15 mouse cellular contexts compared by ENCODE assay signal in the genomic region with DNA sequence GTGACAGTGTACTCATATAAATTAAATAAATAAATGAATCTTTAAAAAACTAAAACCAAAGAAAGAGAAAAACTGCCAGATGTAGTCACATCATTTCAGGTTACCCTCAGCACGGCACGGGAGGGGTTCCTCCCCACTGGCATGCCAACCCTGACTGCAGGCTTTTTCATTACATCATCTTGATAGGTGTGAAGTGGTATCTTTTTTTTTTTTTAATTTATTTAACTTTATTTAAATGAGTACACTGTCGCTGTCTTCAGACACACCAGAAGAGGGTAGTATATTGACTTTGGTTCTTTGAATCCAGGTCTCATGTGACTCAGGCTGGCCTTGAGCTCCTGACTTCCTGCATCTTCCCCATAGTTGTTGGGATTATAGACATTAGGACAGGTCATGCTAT. TPM values are rescaled to one million over a fixed set of nuclear protein-coding genes. Genes with fewer than 3 reads are reported as not detected.
"Had no signal": no experiment of that assay in that cellular context is flagged by ENCODE, and none has a peak within 500 bp of the region (broad histone marks: within the 10 kb centered on the region; RNA-seq: fewer than 3 reads in every experiment).

No protein-coding gene starts in this region.

- H3K27me3 ChIP-seq: limb, embryonic 12.5 days; lung, embryonic 15.5 days; midbrain, embryonic 13.5 days; neural tube, embryonic 15.5 days had no signal

- H3K4me2 ChIP-seq: limb, embryonic 12.5 days; lung, embryonic 15.5 days; midbrain, embryonic 13.5 days; neural tube, embryonic 15.5 days had no signal

- H3K9me3 ChIP-seq: limb, embryonic 12.5 days; lung, embryonic 15.5 days; midbrain, embryonic 13.5 days; neural tube, embryonic 15.5 days had no signal

- H3K4me3 ChIP-seq: layer of hippocampus, adult 2 months; limb, embryonic 12.5 days; lung, embryonic 15.5 days; midbrain, embryonic 13.5 days; myocyte; neural tube, embryonic 15.5 days had no signal

- ATAC-seq: midbrain, embryonic 13.5 days had no signal

- H3K4me1 ChIP-seq: limb, embryonic 12.5 days; lung, embryonic 15.5 days; midbrain, embryonic 13.5 days; neural tube, embryonic 15.5 days had no signal

- H3K9ac ChIP-seq: limb, embryonic 12.5 days; lung, embryonic 15.5 days; midbrain, embryonic 13.5 days; neural tube, embryonic 15.5 days had no signal

- H3K27ac ChIP-seq: layer of hippocampus, adult 2 months; limb, embryonic 12.5 days; lung, embryonic 15.5 days; midbrain, embryonic 13.5 days; neural tube, embryonic 15.5 days; stomach, postnatal 0 days had no signal

- DNase-seq: kidney, adult 18-20 months; kidney, postnatal 10 days; kidney, postnatal 4 days; lung, postnatal 14 days; right cerebral cortex, adult 18-20 months; thymus, adult 18-20 months; thymus, postnatal 14 days had no signal

- H3K36me3 ChIP-seq: limb, embryonic 12.5 days; lung, embryonic 15.5 days; midbrain, embryonic 13.5 days; neural tube, embryonic 15.5 days had no signal

RNA-seq across cellular contexts. Expression of gene Sptbn4, which starts 7.8 kb away (rescaled TPM):
- total RNA-seq: liver, adult 2 months had no signal

RNA-seq across cellular contexts. Expression of gene Prx, which starts 43.9 kb away (rescaled TPM):
- total RNA-seq: liver, adult 2 months had no signal
